In the genomic region with DNA sequence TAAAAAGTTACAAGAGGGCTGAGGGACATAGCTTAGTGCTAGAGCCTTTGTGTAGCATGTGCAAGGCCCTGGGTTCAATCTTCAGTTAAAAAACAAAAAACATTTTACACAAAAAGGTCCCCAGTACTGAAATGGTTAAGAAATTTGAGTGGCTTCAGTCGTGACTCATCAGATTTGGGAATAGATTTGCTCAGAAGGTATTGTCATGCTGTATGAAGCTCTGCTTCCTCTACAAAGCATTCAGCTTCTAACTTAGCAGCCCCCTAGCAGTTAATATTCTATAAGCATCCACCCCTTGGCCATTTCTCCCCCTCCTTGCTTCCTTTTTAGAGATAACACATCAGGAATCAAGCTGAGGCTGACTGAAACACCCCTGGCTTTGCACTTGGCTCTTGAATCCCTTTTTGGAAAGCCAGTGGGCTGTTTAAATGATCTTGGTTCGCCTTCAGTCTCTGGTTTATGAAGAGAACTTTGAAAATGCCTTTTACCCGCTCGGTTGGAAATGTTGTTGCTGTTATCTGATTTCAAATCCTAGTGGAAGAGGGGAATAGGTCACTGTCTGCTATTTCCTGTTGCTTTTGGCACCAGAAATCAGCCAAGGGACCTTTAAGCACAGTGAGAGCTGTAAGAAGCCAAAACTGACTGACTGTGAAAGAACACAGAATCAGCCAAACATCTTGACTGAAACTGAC, we compare ENCODE assay signal across 10 mouse cellular contexts.
A peak's percentile ranks its signal among the peaks of the same experiment; 100 is the strongest.
DNase-seq lines count a peak whose midpoint lies in the region; ATAC-seq lines count a peak whose summit lies in the region.
"Had no signal": no experiment of that assay in that cellular context is flagged by ENCODE, and none has a peak within 500 bp of the region (broad histone marks: within the 10 kb centered on the region; RNA-seq: fewer than 3 reads in every experiment).

No protein-coding gene starts in this region.

- peaks cover 19% of the 10 kb centered on the region for H3K4me1 ChIP-seq in heart, embryonic 12.5 days (replicated peaks)

- H3K27me3 ChIP-seq in heart, embryonic 12.5 days (replicated peaks), result no peaks in the 10 kb centered on the region

- no peak for ATAC-seq in heart, embryonic 12.5 days (ENCODE audit: insufficient number of reproducible peaks, low FRiP score)

- peaks cover 60% of the 10 kb centered on the region for H3K36me3 ChIP-seq in heart, embryonic 12.5 days

- peak overlapping the region; percentile 60; the same call in 1 of the 2 replicates for H3K27ac ChIP-seq in heart, embryonic 12.5 days (ENCODE audit: poor library complexity, severe bottlenecking)

- H3K9ac ChIP-seq in heart, embryonic 12.5 days, result no peak overlapping the region

- intact Hi-C loops in heart, postnatal 36 days (cut with DNase I), result no loop called here

- 35% methylated on average over 4 of the region's 4 CpGs for WGBS in heart, embryonic 12.5 days

- no peak overlapping the region for H3K4me2 ChIP-seq in heart, embryonic 12.5 days

- no peak overlapping the region for H3K4me3 ChIP-seq in heart, embryonic 12.5 days

- no peaks in the 10 kb centered on the region for H3K9me3 ChIP-seq in heart, embryonic 12.5 days (replicated peaks)

- DNase-seq in heart, adult 18-20 months, result peak; percentile 59 to 78
- no peak for DNase-seq in heart, postnatal 36 days
- DNase-seq in NIH3T3 (ENCODE audit: low read depth), result peak; percentile 19
- DNase-seq in kidney, postnatal 14 days, result peak; percentile 63
- DNase-seq in thymus, postnatal 36 days, result no peak
- DNase-seq in left cerebral cortex, adult 18-20 months (ENCODE audit: low spot score in 2 of 2), result no peak
- DNase-seq in yolk sac, embryonic 10.5 days (ENCODE audit: low spot score), result no peak
- DNase-seq: embryo, embryonic 11 days; gastrocnemius, postnatal 14 days had no signal

Comparison
In these comparisons a context has a peak if more than half of its experiments do, and no peak if none do; other contexts are left out.
1. DNase-seq: peak in heart, adult 18-20 months (2 of 2), NIH3T3 (single experiment) and kidney, postnatal 14 days (single experiment); none in heart, postnatal 36 days (0 of 2), thymus, postnatal 36 days (0 of 2), left cerebral cortex, adult 18-20 months (0 of 2) and yolk sac, embryonic 10.5 days (single experiment).